Mouse (Mus musculus) forebrain, embryonic 13.5 days (tissue): ENCODE data around the gene Tiam1. TPM values are rescaled to one million over a fixed set of nuclear protein-coding genes. Genes with fewer than 3 reads are reported as not detected.

ENCODE experiments used
- ATAC-seq: fragments of 200-750 bp; cut with Nextera tagmentation; 2 replicates; pipeline ENCODE4 v1.8.0; 2017
- H3K27ac ChIP-seq: fragments of 300-500 bp; sonication (generic); 2 replicates; pipeline ENCODE4 v1.5.1; 2015; ENCODE audit warnings: inconsistent platforms, mild to moderate bottlenecking, moderate library complexity
- H3K27me3 ChIP-seq: fragments of 300-500 bp; sonication (generic); 2 replicates; pipeline ENCODE4 v1.6.1; 2015; ENCODE audit warnings: mild to moderate bottlenecking, inconsistent platforms
- H3K36me3 ChIP-seq: fragments of 300-500 bp; sonication (generic); 2 replicates; pipeline ENCODE4 v1.6.1; 2015; ENCODE audit warnings: mild to moderate bottlenecking, inconsistent platforms; ENCODE audit not compliant: poor library complexity, severe bottlenecking
- H3K4me1 ChIP-seq: fragments of 300-500 bp; sonication (generic); 2 replicates; pipeline ENCODE4 v1.6.1; 2015; ENCODE audit warnings: inconsistent platforms
- H3K4me2 ChIP-seq: fragments of 300-500 bp; sonication (generic); 2 replicates; pipeline ENCODE4 v1.6.1; 2015; ENCODE audit warnings: inconsistent platforms, mild to moderate bottlenecking, moderate library complexity
- H3K4me3 ChIP-seq: fragments of 300-500 bp; sonication (generic); 2 replicates; pipeline ENCODE4 v1.5.1; 2015; ENCODE audit warnings: mild to moderate bottlenecking, inconsistent platforms
- H3K9ac ChIP-seq: fragments of 300-500 bp; sonication (generic); 2 replicates; pipeline ENCODE4 v1.6.1; 2015; ENCODE audit warnings: mild to moderate bottlenecking, inconsistent platforms
- H3K9me3 ChIP-seq: fragments of 300-500 bp; sonication (generic); replicated peaks from 2 replicates; pipeline ENCODE4 v1.6.1; 2016; ENCODE audit warnings: inconsistent platforms
- WGBS: fragments of 180-500 bp; shearing (Covaris S2); methylation state at CpG from one replicate; pipeline ENCODE4 v1.1.7; 2015; 5-methylcytosine and 5-hydroxymethylcytosine counted together
- polyA plus RNA-seq: library from polyadenylated mRNA; unstranded; fragments of >200 nt; fragmentation: Nextera tagmentation; extraction: Ambion mirVana; gene quantifications from 2 replicates; pipeline ENCODE4 v1.2.1, GENCODE M21; 2015

The Tiam1 gene
- polyA plus RNA-seq, 1 experiment from 2014 or later: 29.4 TPM

DNA sequence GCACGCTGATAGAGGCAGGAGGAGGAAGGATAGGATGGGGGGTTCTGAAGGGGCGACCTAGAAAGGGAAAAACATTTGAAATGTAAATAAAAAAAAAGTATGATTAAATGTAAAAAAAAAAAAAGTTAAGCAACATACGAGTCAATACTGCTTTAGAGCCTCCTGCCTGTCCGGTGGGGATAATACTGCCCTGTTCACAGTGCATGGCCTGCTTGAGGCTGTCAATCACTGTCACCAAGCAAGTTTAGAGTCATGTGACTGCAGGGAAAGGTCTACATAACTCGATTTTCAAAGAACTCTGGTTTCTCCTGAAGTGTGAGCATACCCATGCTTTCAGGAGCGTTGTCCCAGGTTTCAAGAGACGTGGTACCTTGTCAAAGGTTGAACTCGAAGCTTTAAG lies 15.2 kb downstream of the Tiam1 start:
- Histone ChIP-seq H3K4me1 (peaks cover 34% of the 10 kb centered on the region), H3K9me3 (no peaks in the 10 kb centered on the region), H3K36me3 (no peaks in the 10 kb centered on the region), H3K4me2 (no peak overlapping the region), H3K27me3 (no peaks in the 10 kb centered on the region), H3K27ac (no peak overlapping the region), H3K4me3 (no peak overlapping the region), H3K9ac (no peak overlapping the region)
- WGBS: 53% methylated on average over 8 of the region's 8 CpGs
- ATAC-seq: no peak

DNA sequence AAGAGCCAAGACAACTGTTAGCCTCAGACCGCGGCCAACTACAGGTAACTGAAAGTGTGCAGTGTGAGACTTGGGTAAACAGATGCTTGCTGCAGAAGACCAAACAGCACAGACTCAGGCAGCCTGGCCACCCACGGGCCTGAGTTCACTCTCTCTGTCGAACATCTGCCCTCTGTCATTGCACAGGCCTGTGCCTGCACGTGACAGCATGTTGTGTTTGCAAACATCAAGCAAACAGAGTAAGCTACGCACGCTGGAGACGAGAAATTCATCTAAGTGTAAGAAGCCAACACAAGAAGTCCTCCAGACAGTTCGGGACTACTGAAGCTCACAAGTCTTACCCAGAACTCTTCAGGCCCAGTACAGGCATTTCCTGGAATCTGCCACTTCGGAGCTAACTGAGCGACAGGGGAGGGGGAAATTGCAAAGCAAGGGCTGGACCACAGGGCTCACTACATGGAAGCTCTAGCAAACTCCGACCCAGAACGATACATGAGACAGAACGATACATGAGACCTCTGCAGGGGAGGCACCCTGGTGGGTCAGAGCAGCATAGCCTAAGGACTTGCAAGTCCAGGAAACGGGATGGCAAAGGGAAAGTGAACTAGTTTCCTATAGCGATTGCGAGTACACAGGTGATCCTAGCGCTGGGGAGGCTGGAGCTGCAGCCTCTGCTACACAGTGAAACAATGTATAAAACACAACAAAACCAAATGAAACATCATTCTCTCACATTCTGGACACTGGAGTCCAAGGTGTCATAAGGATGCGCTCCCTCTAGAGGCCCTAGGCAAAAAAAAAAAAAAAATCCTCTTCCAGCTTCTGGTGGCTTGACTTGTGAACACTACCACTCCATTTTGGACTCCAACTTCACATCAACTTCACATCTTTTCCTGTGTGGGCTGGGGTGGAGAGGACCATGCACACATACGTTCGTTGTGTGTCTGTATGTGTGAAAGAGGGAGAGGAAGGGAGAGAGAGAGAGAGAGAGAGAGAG lies 18.0 kb downstream of the Tiam1 start:
- H3K4me2 ChIP-seq: no peak overlapping the region
- H3K4me3 ChIP-seq: no peak overlapping the region
- H3K9me3 ChIP-seq: peaks cover under 1% of the 10 kb centered on the region; the same call in 1 of the 2 replicates
- peaks cover 22% of the 10 kb centered on the region for H3K4me1 ChIP-seq
- 77% methylated on average over 21 of the region's 21 CpGs for WGBS
- no peaks in the 10 kb centered on the region for H3K27me3 ChIP-seq
- H3K36me3 ChIP-seq: 0 out of 2 replicates have a peak, but pooled peaks cover 6% of the 10 kb centered on the region
- H3K27ac ChIP-seq: no peak overlapping the region
- H3K9ac ChIP-seq: no peak overlapping the region
- ATAC-seq: no peak

DNA sequence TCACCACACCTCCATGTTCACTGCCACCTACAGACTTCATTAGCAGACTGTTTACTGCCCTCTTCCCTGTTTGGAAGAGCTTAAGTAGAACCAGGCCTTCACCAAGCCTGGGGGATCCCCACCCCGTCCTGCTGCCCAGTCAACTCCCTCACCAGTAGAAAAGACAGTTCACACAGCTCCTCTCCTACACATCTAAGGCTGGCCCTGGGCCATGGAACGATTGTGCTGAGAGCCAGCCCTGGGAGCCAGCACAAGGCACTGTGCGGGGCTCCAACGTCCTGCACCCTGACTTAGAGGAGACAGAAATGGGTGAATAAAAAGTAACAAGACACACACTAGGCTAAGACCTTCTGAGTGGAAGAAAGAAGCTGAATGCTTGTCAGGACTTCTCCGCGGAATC lies 20.5 kb downstream of the Tiam1 start:
- Histone ChIP-seq H3K36me3 (0 out of 2 replicates have a peak, but pooled peaks cover 6% of the 10 kb centered on the region), H3K27me3 (no peaks in the 10 kb centered on the region), H3K9ac (no peak overlapping the region), H3K4me3 (no peak overlapping the region), H3K4me2 (no peak overlapping the region), H3K9me3 (peaks cover 4% of the 10 kb centered on the region; the same call in 1 of the 2 replicates), H3K4me1 (0 out of 2 replicates have a peak, but pooled peaks cover 6% of the 10 kb centered on the region), H3K27ac (no peak overlapping the region)
- 85% methylated on average over 6 of the region's 6 CpGs for WGBS
- ATAC-seq: no peak

DNA sequence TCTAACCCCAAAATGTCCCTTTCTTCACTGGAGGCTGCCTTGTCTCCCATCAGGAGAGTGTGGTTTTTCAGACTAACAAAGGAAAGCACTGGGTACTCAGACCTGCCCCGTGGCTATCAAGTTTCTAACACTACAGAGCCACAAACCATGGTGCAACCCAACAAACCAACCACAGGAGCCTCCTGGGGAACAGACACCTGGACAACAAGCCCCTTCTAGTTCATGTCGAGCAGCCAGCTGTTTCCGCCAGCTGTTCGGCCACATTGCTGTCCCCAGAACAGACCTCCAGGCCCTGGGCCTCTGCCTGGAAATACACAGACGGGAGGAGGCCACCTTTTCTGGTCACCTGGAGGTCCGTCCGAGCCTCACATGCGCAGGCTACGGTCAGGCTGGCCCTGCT lies 21.1 kb downstream of the Tiam1 start:
- no peak overlapping the region for H3K9ac ChIP-seq
- no peaks in the 10 kb centered on the region for H3K27me3 ChIP-seq
- H3K4me3 ChIP-seq: no peak overlapping the region
- 90% methylated on average over 9 of the region's 9 CpGs for WGBS
- 0 out of 2 replicates have a peak, but pooled peaks cover 6% of the 10 kb centered on the region for H3K36me3 ChIP-seq
- H3K4me1 ChIP-seq: 0 out of 2 replicates have a peak, but pooled peaks cover 5% of the 10 kb centered on the region
- no peak for ATAC-seq
- H3K9me3 ChIP-seq: peaks cover 4% of the 10 kb centered on the region; the same call in 1 of the 2 replicates
- H3K4me2 ChIP-seq: no peak overlapping the region
- no peak overlapping the region for H3K27ac ChIP-seq

DNA sequence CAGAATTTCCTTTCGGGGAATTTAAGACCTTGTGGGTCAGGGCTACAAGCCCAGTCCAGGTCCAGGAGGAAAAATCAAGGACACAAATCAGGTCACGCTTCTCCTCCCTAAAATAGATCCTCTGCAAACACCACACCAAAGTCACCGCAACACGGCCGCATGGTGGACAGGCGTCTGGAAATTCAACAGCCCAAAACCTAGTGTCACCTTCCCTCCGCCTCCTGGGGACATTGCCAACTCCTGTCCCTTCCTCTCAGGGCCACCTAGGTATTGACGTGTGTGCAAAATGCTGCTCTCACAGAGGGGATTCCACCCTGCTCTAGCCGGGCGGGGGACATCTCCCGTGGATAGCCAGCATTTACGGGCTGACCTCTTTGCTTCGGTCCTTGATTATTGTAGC lies 21.8 kb downstream of the Tiam1 start:
- no peak overlapping the region for H3K27ac ChIP-seq
- H3K4me1 ChIP-seq: 0 out of 2 replicates have a peak, but pooled peaks cover 5% of the 10 kb centered on the region
- ATAC-seq: no peak
- H3K9me3 ChIP-seq: peaks cover 4% of the 10 kb centered on the region; the same call in 1 of the 2 replicates
- H3K4me3 ChIP-seq: no peak overlapping the region
- 93% methylated on average over 13 of the region's 13 CpGs for WGBS
- 0 out of 2 replicates have a peak, but pooled peaks cover 6% of the 10 kb centered on the region for H3K36me3 ChIP-seq
- no peak overlapping the region for H3K9ac ChIP-seq
- H3K4me2 ChIP-seq: no peak overlapping the region
- H3K27me3 ChIP-seq: no peaks in the 10 kb centered on the region

DNA sequence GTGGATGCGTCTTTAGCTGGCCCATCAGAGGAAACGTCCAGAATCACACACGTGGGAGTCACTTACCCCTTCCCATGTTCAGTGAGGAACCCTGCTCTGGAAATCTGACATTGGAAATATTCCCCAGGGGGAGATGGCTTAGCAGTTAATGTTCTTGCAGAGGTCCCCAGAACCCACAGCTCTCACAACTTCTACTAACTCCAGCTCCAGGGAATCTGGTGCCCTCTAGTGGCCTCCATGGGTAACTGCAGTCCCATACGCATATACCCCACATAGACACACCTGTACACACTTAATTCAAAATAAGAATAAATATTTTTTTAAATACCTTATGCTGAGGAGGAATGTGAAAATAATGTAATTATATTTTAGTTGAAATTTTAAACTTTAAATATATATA lies 23.6 kb downstream of the Tiam1 start:
- H3K27me3 ChIP-seq: no peaks in the 10 kb centered on the region
- peaks cover 4% of the 10 kb centered on the region; the same call in 1 of the 2 replicates for H3K9me3 ChIP-seq
- 0 out of 2 replicates have a peak, but pooled peaks cover 6% of the 10 kb centered on the region for H3K36me3 ChIP-seq
- ATAC-seq: no peak
- WGBS: 95% methylated on average over 4 of the region's 4 CpGs
- 0 out of 2 replicates have a peak, but pooled peaks cover 5% of the 10 kb centered on the region for H3K4me1 ChIP-seq
- H3K4me3 ChIP-seq: no peak overlapping the region
- no peak overlapping the region for H3K4me2 ChIP-seq
- no peak overlapping the region for H3K9ac ChIP-seq
- H3K27ac ChIP-seq: no peak overlapping the region

DNA sequence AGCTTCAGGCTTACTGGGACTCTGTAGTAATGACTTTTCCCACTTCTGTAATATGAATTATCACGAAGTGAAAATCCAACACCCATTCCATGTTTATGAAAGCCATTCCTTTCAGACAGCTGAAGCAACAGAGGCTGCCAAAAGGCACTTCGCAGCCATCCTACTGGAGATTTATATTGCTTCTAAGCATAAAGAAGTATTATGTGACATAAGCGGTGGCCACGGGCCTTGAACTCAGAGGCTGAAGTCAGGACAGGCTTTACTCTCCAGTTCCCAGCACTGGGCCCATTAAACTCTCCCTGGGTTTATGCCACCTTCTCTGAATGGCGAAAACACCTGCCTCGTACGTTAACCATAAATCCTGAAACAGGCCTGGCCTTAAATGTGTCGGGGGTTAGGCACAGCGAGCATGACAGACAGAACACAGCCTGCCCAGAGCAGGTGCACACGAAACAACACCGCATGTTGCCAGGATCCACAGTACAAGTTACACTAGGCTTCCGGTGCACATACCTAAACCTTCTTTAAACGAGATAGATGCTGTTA lies 26.9 kb downstream of the Tiam1 start:
- no peaks in the 10 kb centered on the region for H3K27me3 ChIP-seq
- H3K36me3 ChIP-seq: 0 out of 2 replicates have a peak, but pooled peaks cover 3% of the 10 kb centered on the region
- H3K4me2 ChIP-seq: no peak overlapping the region
- no peak overlapping the region for H3K4me3 ChIP-seq
- 94% methylated on average over 13 of the region's 13 CpGs for WGBS
- H3K9ac ChIP-seq: no peak overlapping the region
- no peak overlapping the region for H3K27ac ChIP-seq
- peaks cover 9% of the 10 kb centered on the region for H3K4me1 ChIP-seq
- no peak for ATAC-seq
- peaks cover 4% of the 10 kb centered on the region; the same call in 1 of the 2 replicates for H3K9me3 ChIP-seq

DNA sequence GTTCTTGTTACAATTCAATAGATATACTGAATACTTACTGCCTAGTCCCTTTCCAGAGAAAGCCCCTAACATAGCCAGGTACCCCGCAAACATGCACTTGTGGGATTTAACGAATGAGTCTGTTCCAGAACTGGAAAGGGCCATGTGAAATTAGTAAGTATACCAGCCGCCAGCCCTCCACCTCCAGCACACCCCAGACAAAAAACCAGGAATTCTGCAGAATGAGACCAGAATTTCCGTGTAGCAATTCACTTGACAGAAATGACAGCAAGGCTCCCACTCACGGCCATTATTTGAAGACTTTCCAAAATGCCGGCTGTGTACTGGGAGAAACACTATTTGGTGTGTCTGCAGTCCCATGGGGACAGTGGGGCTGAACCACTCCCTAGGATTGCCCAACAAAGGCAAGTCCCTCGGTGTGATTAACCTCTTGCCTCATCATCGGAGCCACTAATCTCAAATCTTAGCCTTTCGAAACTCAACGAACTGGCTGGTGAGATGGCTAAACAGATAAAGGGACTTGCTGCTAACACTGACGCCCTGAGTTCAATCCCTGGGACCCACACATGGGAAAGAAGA lies 30.9 kb downstream of the Tiam1 start:
- Histone ChIP-seq H3K4me2 (no peak overlapping the region), H3K4me1 (peaks cover 9% of the 10 kb centered on the region), H3K27ac (no peak overlapping the region), H3K36me3 (peaks cover 5% of the 10 kb centered on the region; the same call in 1 of the 2 replicates), H3K27me3 (no peaks in the 10 kb centered on the region), H3K9me3 (no peaks in the 10 kb centered on the region), H3K9ac (no peak overlapping the region), H3K4me3 (no peak overlapping the region)
- no peak for ATAC-seq
- 90% methylated on average over 11 of the region's 11 CpGs for WGBS

DNA sequence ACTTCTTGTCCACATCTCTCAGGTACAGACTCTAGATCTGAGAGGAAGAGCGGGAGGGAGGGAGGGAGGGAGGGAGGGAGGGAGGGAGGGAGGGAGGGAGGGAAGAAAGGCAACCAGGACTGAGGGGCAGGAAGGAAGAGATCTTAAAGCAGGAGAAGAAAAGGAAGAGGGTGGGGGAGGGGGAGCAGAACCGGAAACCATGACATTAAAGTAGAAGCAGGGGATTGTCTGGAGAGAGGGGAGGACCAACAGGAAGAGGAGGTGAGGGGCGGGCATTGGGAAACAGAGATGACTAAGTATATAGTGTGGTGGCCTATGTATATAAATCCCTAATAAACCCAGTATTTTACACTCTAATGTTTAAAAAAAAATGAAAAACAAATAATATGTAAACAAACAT lies 34.1 kb downstream of the Tiam1 start:
- peaks cover 10% of the 10 kb centered on the region for H3K4me1 ChIP-seq
- peaks cover 11% of the 10 kb centered on the region for H3K36me3 ChIP-seq
- no peak overlapping the region for H3K27ac ChIP-seq
- H3K4me3 ChIP-seq: no peak overlapping the region
- no peaks in the 10 kb centered on the region for H3K9me3 ChIP-seq
- H3K9ac ChIP-seq: no peak overlapping the region
- WGBS: 68% methylated on average over 2 of the region's 3 CpGs
- no peak for ATAC-seq
- H3K4me2 ChIP-seq: no peak overlapping the region
- H3K27me3 ChIP-seq: no peaks in the 10 kb centered on the region

DNA sequence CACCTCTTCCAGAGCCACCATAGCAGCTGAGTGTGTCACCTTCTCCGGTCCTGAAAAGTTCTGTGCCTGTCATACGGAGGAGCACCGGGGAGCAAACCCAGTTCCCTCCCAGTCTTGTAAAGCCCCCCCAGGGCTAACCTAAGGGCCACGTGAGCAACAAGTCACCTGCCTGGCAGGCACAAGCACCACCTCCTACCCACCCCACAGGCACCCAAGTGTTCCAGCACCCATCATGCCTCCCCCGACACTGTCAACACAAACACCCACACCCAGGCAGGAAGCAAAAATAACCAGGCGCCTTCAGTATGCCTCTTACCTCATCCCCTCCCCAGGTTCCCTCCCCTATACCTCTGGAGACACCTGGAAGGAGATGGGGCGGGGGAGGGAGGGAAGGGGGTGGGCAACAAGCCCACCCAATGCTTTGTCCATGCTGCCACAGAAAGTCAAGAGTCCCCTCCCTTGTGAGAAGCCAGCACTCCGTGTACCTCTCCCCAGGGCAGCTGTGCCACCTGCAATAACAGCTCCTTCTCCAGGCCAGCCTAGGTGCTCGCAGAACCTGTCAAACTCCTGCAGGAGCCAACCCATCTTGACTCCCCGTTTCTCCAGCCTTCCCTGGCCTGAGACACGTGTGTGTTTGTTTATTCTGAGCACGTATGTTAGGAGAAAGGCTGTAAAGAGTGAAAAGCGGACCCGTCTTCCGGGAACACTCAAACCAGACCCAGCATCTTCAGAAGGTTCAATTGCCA lies 38.7 kb downstream of the Tiam1 start:
- H3K9ac ChIP-seq: no peak overlapping the region
- no peak overlapping the region for H3K4me3 ChIP-seq
- H3K4me1 ChIP-seq: peaks cover 15% of the 10 kb centered on the region
- no peaks in the 10 kb centered on the region for H3K27me3 ChIP-seq
- no peak for ATAC-seq
- 81% methylated on average over 15 of the region's 15 CpGs for WGBS
- no peak overlapping the region for H3K27ac ChIP-seq
- no peak overlapping the region for H3K4me2 ChIP-seq
- no peaks in the 10 kb centered on the region for H3K9me3 ChIP-seq
- peaks cover 9% of the 10 kb centered on the region for H3K36me3 ChIP-seq

DNA sequence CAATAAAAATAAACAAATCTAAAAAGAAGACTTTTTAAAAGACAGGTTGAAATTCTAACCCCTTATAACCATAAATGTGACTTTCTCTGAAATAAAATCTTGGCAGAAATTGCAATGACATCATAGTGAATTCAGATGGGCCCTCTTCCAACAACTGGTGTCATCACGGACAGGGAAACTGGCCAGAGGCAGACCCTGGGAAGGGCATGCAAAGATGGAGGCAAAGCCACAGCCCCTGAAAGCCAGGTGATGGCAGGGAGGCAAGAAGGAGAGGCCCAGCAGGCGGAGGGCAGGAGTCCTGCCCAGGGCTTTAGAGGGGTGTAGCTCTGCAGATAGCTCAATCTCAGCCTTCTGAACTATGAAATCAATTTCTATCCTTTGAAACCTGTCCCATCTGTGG lies 39.8 kb downstream of the Tiam1 start:
- no peaks in the 10 kb centered on the region for H3K27me3 ChIP-seq
- H3K9me3 ChIP-seq: no peaks in the 10 kb centered on the region
- H3K4me2 ChIP-seq: no peak overlapping the region
- H3K27ac ChIP-seq: no peak overlapping the region
- H3K36me3 ChIP-seq: peaks cover 9% of the 10 kb centered on the region
- H3K4me1 ChIP-seq: peaks cover 19% of the 10 kb centered on the region
- ATAC-seq: no peak
- no peak overlapping the region for H3K4me3 ChIP-seq
- WGBS: 88% methylated on average over 2 of the region's 2 CpGs
- no peak overlapping the region for H3K9ac ChIP-seq
